Mouse (Mus musculus): ENCODE measurements around the gene Ablim1. TPM values are rescaled to one million over a fixed set of nuclear protein-coding genes. Genes with fewer than 3 reads are reported as not detected.
A peak's percentile ranks its signal among the peaks of the same experiment; 100 is the strongest.

The Ablim1 gene
- total and polyA plus RNA-seq, 2 experiments: 16.6 to 23.7 TPM

DNA sequence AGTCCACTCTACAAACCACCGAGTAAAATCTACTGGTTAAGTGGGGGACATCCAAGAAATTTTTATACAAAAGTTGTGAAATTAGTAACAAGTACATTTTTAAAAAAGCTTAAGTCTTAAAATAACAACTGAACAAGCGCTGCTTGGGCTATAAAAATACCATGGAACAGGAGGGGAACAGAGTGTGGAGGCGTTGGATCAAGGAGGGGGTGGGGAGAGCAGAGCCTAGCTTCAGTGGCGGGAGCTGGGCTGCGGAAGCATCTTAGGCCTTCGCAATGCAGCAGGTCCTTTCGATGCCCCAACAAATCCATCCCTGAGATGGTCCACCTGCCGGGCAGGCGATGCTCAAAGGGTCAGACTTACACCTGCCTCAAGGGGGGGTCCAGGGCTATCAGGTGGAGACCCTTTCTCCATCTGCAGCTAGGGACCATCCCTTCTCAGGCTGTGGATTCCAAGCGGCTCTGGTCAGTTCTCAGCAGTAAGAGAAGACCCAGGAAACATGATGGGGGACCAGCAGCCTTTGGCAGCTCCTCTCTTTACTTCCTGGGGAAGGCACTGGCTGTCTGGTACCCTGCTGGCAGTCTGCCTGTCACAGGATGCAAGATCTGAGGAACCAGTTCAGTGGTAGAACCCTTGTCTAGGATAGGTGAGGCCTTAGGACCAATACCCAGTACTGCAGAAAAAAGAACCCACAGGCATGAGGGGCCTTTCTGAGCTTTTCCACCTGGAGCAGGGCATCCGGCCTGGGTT is 152.6 kb downstream of the Ablim1 start:
- 87% methylated on average over 11 of the region's 11 CpGs for WGBS
- Histone ChIP-seq H3K27ac (replicated peaks; ENCODE audit: insufficient read depth, low read depth, low read length) (no peak overlapping the region), H3K9ac (ENCODE audit: low read depth, low read length) (no peak overlapping the region), H3K36me3 (ENCODE audit: control insufficient read depth, insufficient read depth, low read length) (no peaks in the 10 kb centered on the region), H3K4me3 (ENCODE audit: insufficient read depth, low read depth, low read length) (no peak overlapping the region), H3K79me2 (ENCODE audit: control insufficient read depth, insufficient read depth, low read length) (peaks cover 7% of the 10 kb centered on the region; the same call in 1 of the 2 replicates), H3K27me3 (ENCODE audit: control insufficient read depth, insufficient read depth, low read length) (no peaks in the 10 kb centered on the region), H3K4me1 (ENCODE audit: control insufficient read depth, insufficient read depth, low read length) (no peaks in the 10 kb centered on the region)
- TF ChIP-seq CTCF (IDR thresholded peaks at IDR 0.05; ENCODE audit: low read depth, low read length) (no peak), POLR2A (IDR thresholded peaks at IDR 0.05; ENCODE audit: extremely low read depth, insufficient read depth, low read length) (no peak)
- no peak for DNase-seq (ENCODE audit: extremely low read depth, low read depth, low spot score)

GRCm38 (mm10) chr19:57161010-57161660 is 153.6 kb downstream of the Ablim1 start:
- Histone ChIP-seq H3K79me2 (ENCODE audit: control insufficient read depth, insufficient read depth, low read length) (peaks cover 7% of the 10 kb centered on the region; the same call in 1 of the 2 replicates), H3K27me3 (ENCODE audit: control insufficient read depth, insufficient read depth, low read length) (no peaks in the 10 kb centered on the region), H3K27ac (replicated peaks; ENCODE audit: insufficient read depth, low read depth, low read length) (no peak overlapping the region), H3K9ac (ENCODE audit: low read depth, low read length) (no peak overlapping the region), H3K36me3 (ENCODE audit: control insufficient read depth, insufficient read depth, low read length) (no peaks in the 10 kb centered on the region), H3K4me1 (ENCODE audit: control insufficient read depth, insufficient read depth, low read length) (no peaks in the 10 kb centered on the region), H3K4me3 (ENCODE audit: insufficient read depth, low read depth, low read length) (no peak overlapping the region)
- TF ChIP-seq POLR2A (IDR thresholded peaks at IDR 0.05; ENCODE audit: extremely low read depth, insufficient read depth, low read length) (no peak), CTCF (IDR thresholded peaks at IDR 0.05; ENCODE audit: low read depth, low read length) (peak; percentile 41)
- peak; percentile 43 for DNase-seq (ENCODE audit: extremely low read depth, low read depth, low spot score)
- 75% methylated on average over 7 of the region's 7 CpGs for WGBS

GRCm38 (mm10) chr19:57157731-57158343 is 156.9 kb downstream of the Ablim1 start:
- Histone ChIP-seq H3K4me1 (ENCODE audit: control insufficient read depth, insufficient read depth, low read length) (no peaks in the 10 kb centered on the region), H3K27me3 (ENCODE audit: control insufficient read depth, insufficient read depth, low read length) (no peaks in the 10 kb centered on the region), H3K36me3 (ENCODE audit: control insufficient read depth, insufficient read depth, low read length) (no peaks in the 10 kb centered on the region), H3K9ac (ENCODE audit: low read depth, low read length) (no peak overlapping the region), H3K79me2 (ENCODE audit: control insufficient read depth, insufficient read depth, low read length) (peaks cover 7% of the 10 kb centered on the region; the same call in 1 of the 2 replicates), H3K27ac (replicated peaks; ENCODE audit: insufficient read depth, low read depth, low read length) (no peak overlapping the region), H3K4me3 (ENCODE audit: insufficient read depth, low read depth, low read length) (no peak overlapping the region)
- no peak for DNase-seq (ENCODE audit: extremely low read depth, low read depth, low spot score)
- 75% methylated on average over 20 of the region's 20 CpGs for WGBS
- TF ChIP-seq POLR2A (IDR thresholded peaks at IDR 0.05; ENCODE audit: extremely low read depth, insufficient read depth, low read length) (no peak), CTCF (IDR thresholded peaks at IDR 0.05; ENCODE audit: low read depth, low read length) (no peak)

GRCm38 (mm10) chr19:57155121-57155884 is 159.4 kb downstream of the Ablim1 start:
- WGBS: 90% methylated on average over 14 of the region's 14 CpGs
- Histone ChIP-seq H3K79me2 (ENCODE audit: control insufficient read depth, insufficient read depth, low read length) (no peaks in the 10 kb centered on the region; the same call in 1 of the 2 replicates), H3K9ac (ENCODE audit: low read depth, low read length) (no peak overlapping the region), H3K4me1 (ENCODE audit: control insufficient read depth, insufficient read depth, low read length) (no peaks in the 10 kb centered on the region), H3K27me3 (ENCODE audit: control insufficient read depth, insufficient read depth, low read length) (no peaks in the 10 kb centered on the region), H3K27ac (replicated peaks; ENCODE audit: insufficient read depth, low read depth, low read length) (no peak overlapping the region), H3K4me3 (ENCODE audit: insufficient read depth, low read depth, low read length) (no peak overlapping the region), H3K36me3 (ENCODE audit: control insufficient read depth, insufficient read depth, low read length) (0 out of 2 replicates have a peak, but pooled peaks cover 3% of the 10 kb centered on the region)
- DNase-seq (ENCODE audit: extremely low read depth, low read depth, low spot score): no peak
- TF ChIP-seq POLR2A (IDR thresholded peaks at IDR 0.05; ENCODE audit: extremely low read depth, insufficient read depth, low read length): no peak
- TF ChIP-seq CTCF (IDR thresholded peaks at IDR 0.05; ENCODE audit: low read depth, low read length): no peak

GRCm38 (mm10) chr19:57152357-57152756 is 162.4 kb downstream of the Ablim1 start:
- Histone ChIP-seq H3K27ac (replicated peaks; ENCODE audit: insufficient read depth, low read depth, low read length) (no peak overlapping the region), H3K4me1 (ENCODE audit: control insufficient read depth, insufficient read depth, low read length) (no peaks in the 10 kb centered on the region), H3K36me3 (ENCODE audit: control insufficient read depth, insufficient read depth, low read length) (0 out of 2 replicates have a peak, but pooled peaks cover 3% of the 10 kb centered on the region), H3K9ac (ENCODE audit: low read depth, low read length) (no peak overlapping the region), H3K27me3 (ENCODE audit: control insufficient read depth, insufficient read depth, low read length) (no peaks in the 10 kb centered on the region), H3K79me2 (ENCODE audit: control insufficient read depth, insufficient read depth, low read length) (no peaks in the 10 kb centered on the region), H3K4me3 (ENCODE audit: insufficient read depth, low read depth, low read length) (no peak overlapping the region)
- WGBS: 78% methylated on average over 9 of the region's 9 CpGs
- no peak for TF ChIP-seq CTCF (IDR thresholded peaks at IDR 0.05; ENCODE audit: low read depth, low read length)
- DNase-seq (ENCODE audit: extremely low read depth, low read depth, low spot score): no peak

Measured in liver, adult 2 months (tissue).